Mouse (Mus musculus) heart, postnatal 0 days (tissue): Measurements from ENCODE around the gene Cdk5rap1.

ENCODE experiments used
- CTCF ChIP-seq: IDR thresholded peaks from 2 replicates; pipeline ENCODE4 v1.5.1; 2016; ENCODE audit warnings: antibody characterized with exemption, control low read depth, low read depth
- EP300 ChIP-seq: IDR thresholded peaks from 2 replicates; pipeline ENCODE4 v1.6.1; 2016; ENCODE audit warnings: antibody characterized with exemption, low read depth

DNA sequence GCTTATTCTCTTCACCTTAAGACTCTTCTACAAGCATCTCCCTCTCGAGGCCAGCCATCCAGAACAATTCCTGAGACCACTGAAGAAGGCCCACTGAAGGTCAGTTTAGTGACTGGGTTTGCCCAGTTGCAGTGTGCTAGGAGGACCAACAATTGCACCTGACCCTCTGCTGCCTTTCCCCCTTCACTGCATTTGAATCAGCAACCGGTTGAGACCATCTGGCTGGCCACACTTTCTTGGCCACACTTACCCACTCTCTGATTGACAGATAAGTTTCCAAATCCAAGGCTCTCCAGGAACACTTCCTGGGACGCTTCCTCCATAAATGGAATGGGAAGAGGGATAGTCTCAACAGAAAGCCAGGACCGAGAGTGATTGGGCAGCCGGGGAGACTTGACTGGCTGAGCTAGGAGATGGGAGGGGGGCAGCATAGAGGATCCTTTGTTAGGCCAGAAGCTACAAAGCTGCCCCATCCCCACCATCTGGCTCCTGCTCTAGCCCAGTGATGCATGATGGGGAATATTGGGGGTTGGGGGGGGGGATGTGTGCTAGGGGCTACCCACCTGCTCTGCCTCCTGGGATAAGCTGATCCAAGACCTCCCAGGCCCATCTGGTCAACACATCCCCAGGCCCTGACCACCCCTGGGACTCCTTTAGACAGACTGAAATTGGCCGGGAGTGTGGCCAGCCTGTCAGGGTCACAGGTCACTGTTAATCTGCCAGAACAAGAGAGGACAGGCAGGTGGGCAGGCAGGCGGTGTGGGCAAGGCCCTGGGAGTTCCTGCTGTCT lies 48.3 kb upstream of the Cdk5rap1 start:
- TF ChIP-seq CTCF, result no peak
- no peak for TF ChIP-seq EP300
